Mouse (Mus musculus): Measurements from ENCODE around the gene Efcab11. TPM values are rescaled to one million over a fixed set of nuclear protein-coding genes. Genes with fewer than 3 reads are reported as not detected.

The Efcab11 gene
- total RNA-seq, 2 experiments from 2014 or later, result not detected

DNA sequence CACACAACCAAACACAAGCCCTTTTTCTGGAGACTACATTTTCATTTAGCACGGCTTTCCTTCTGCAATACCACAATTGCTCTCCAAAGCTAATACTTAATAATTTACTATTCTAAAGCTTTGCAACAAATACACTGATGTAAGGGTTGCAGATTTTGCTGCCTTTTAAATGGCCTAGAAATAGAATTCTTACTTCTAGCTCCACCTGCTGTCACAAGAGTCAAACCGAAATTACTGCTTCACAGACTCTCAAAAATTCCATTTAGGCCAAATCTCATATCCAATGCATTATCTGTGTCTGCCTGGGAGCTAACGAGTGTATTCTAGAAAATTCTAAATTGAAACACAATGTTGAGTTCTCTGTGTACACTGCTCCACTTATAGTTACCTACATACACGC is 23.3 kb downstream of the Efcab11 start:
- no peak overlapping the region for H3K4me3 ChIP-seq
- intact Hi-C loops (cut with DNase I), result no loop called here
- TF ChIP-seq CTCF (IDR thresholded peaks at IDR 0.05), result peak; percentile 60
- no peak for DNase-seq
- H3K27ac ChIP-seq, result no peak overlapping the region

- no peak overlapping the region for H3K4me3 ChIP-seq
- no peak overlapping the region for H3K27ac ChIP-seq
- no peak for TF ChIP-seq CTCF (IDR thresholded peaks at IDR 0.05)
- DNase-seq, result no peak
- intact Hi-C loops (cut with DNase I), result no loop called here
Observed at GRCm38 (mm10) chr12:99859391-99860100, 24.7 kb downstream of the Efcab11 start.

GRCm38 (mm10) chr12:99858664-99859063 is 25.6 kb downstream of the Efcab11 start:
- intact Hi-C loops (cut with DNase I), result no loop called here
- H3K27ac ChIP-seq, result no peak overlapping the region
- no peak overlapping the region for H3K4me3 ChIP-seq
- no peak for DNase-seq
- no peak for TF ChIP-seq CTCF (IDR thresholded peaks at IDR 0.05)

GRCm38 (mm10) chr12:99856011-99856410 is 28.2 kb downstream of the Efcab11 start:
- Histone ChIP-seq H3K27ac (no peak overlapping the region), H3K4me3 (no peak overlapping the region)
- no peak for DNase-seq
- intact Hi-C loops (cut with DNase I), result no loop called here
- no peak for TF ChIP-seq CTCF (IDR thresholded peaks at IDR 0.05)

GRCm38 (mm10) chr12:99853323-99854258 is 30.6 kb downstream of the Efcab11 start:
- intact Hi-C loops (cut with DNase I), result no loop called here
- H3K27ac ChIP-seq, result no peak overlapping the region
- no peak overlapping the region for H3K4me3 ChIP-seq
- no peak for TF ChIP-seq CTCF (IDR thresholded peaks at IDR 0.05)
- no peak for DNase-seq

- intact Hi-C loops (cut with DNase I), result no loop called here
Observed at GRCm38 (mm10) chr12:99849996-99850395, 34.2 kb downstream of the Efcab11 start.

GRCm38 (mm10) chr12:99844951-99845350 is 39.3 kb downstream of the Efcab11 start:
- DNase-seq, result no peak
- intact Hi-C loops (cut with DNase I), result no loop called here

More at GRCm38 (mm10) chr12:99849996-99850395, 34.2 kb downstream of the Efcab11 start:
- DNase-seq, result no peak
- Histone ChIP-seq H3K4me3 (no peak overlapping the region), H3K27ac (no peak overlapping the region)
- TF ChIP-seq CTCF (IDR thresholded peaks at IDR 0.05), result no peak

GRCm38 (mm10) chr12:99838703-99839102 is 45.5 kb downstream of the Efcab11 start:
- Histone ChIP-seq H3K4me3 (no peak overlapping the region), H3K27ac (no peak overlapping the region)
- peak; percentile 65 for TF ChIP-seq CTCF (IDR thresholded peaks at IDR 0.05)
- intact Hi-C loops (cut with DNase I), result loop anchor here (2.0 to 10.0 kb wide), 6 partner anchors 114 to 742 kb away; partner anchors contain the start of gene Foxn3
- DNase-seq, result no peak

More at GRCm38 (mm10) chr12:99844951-99845350, 39.3 kb downstream of the Efcab11 start:
- Histone ChIP-seq H3K27ac (no peak overlapping the region), H3K4me3 (no peak overlapping the region)
- TF ChIP-seq CTCF (IDR thresholded peaks at IDR 0.05), result no peak

GRCm38 (mm10) chr12:99838109-99838508 is 46.1 kb downstream of the Efcab11 start:
- intact Hi-C loops (cut with DNase I), result loop anchor here (2.0 to 10.0 kb wide), 6 partner anchors 113 to 741 kb away; partner anchors contain the start of gene Foxn3
- no peak overlapping the region for H3K27ac ChIP-seq
- no peak for TF ChIP-seq CTCF (IDR thresholded peaks at IDR 0.05)

GRCm38 (mm10) chr12:99837528-99837927 is 46.7 kb downstream of the Efcab11 start:
- TF ChIP-seq CTCF (IDR thresholded peaks at IDR 0.05), result no peak
- Histone ChIP-seq H3K4me3 (no peak overlapping the region), H3K27ac (no peak overlapping the region)
- intact Hi-C loops (cut with DNase I), result loop anchor here (1.0 to 10.0 kb wide), 6 partner anchors 113 to 753 kb away; partner anchors contain the start of gene Foxn3
- DNase-seq, result no peak

More at GRCm38 (mm10) chr12:99838109-99838508, 46.1 kb downstream of the Efcab11 start:
- no peak for DNase-seq
- no peak overlapping the region for H3K4me3 ChIP-seq

DNA sequence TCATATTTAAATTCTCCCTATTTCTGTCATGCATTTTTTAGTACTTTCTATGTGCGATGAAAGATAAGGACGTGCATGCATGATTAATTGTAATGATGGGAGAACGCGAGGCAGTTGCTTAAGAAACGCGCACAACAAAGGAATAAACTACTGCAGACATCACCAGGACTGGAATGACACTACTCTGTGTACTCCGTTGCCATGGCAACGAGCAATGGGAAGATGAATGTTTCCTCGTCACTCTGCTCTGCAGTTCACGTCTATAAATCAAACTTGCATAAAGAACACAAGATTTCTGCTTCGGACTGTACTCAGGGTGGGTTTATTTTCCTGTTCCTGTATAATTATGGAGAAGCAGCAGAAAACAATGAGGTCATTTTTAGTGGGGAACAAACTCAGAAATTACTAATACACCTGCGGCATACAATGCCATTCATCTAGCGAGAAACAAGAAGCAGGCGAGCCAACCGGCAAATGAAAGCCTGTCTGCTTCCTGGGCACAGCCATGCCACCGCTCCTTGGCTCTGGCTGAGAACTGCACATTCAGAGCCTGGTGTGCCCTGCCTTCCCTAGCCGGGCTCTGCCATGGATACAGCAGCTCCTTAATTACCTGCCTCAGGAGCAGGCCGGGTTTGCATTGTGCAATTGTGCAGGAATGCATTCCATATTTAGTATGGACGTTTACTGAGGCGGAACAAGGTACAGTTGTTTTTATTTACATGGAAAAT is 47.7 kb downstream of the Efcab11 start:
- no peak for TF ChIP-seq CTCF (IDR thresholded peaks at IDR 0.05)
- intact Hi-C loops (cut with DNase I), result loop anchor here (1.0 to 10.0 kb wide), 6 partner anchors 112 to 752 kb away; partner anchors contain the start of gene Foxn3
- peak; percentile 26 for DNase-seq

GRCm38 (mm10) chr12:99833476-99833875 is 50.8 kb downstream of the Efcab11 start:
- no peak for DNase-seq
- intact Hi-C loops (cut with DNase I), result loop anchor here (10.0 kb wide), 4 partner anchors 109 to 619 kb away; partner anchors contain the start of gene Foxn3
- Histone ChIP-seq H3K27ac (no peak overlapping the region), H3K4me3 (no peak overlapping the region)
- peak; percentile 44 for TF ChIP-seq CTCF (IDR thresholded peaks at IDR 0.05)

More for the DNA sequence above, 47.7 kb downstream of the Efcab11 start:
- Histone ChIP-seq H3K4me3 (peak overlapping the region; percentile 26; the same call in 1 of the 2 replicates), H3K27ac (no peak overlapping the region)
